Mouse (Mus musculus) embryo, embryonic 11.5 days (tissue): Measurements from ENCODE around the gene Olfr148.
A peak's percentile ranks its signal among the peaks of the same experiment; 100 is the strongest.

Experiments used
- DNase-seq: peaks from one replicate; pipeline ENCODE4 v3.0.0-alpha.2; 2012; ENCODE audit warnings: low read depth, low spot score

Olfr148 gene

DNA sequence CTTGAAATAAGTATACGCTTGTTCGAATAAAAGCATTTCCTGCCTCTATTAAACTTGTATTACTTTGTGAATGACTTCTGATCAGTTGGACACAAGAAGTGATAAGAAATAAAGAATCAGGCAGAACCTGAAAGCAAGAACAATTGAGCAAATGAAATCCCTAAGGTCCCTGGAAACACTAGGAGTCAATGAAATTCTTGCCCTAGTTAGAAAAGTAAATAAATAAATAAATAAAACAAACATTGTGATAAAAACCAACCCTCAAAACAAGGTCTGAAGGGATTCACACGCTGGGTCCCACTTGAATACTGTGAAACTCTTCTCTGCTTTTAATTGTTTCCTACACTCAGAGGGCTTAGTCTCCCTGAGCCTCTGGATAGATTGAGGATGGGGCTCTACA is at the start of gene Olfr148:
Gene Olfr148 (plus strand): TSS at position 301 of the 400 bp plus-strand sequence.
- no peak for DNase-seq

DNA sequence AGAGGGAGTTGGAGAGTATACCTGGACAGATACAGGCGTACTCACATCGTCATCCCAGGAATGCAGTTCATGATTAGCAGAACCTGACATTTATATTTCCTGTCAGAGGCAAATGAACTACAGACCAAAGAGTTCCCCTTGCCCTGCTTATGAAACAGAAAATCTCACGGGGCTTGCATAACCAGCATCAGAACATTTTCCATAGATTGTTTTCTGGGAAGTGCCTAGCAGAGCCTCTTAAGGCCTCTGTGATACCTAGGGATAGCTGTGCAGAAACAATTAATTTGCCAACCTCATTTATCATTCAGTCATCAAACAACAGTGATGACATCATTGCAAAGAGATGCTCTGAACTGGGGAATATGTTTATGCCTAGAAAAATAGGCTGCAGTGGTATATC is 35.0 kb upstream of the Olfr148 start, which contains the start of gene Olfr959:
Gene Olfr959 (minus strand): TSS at position 101 of the 400 bp plus-strand sequence.
- DNase-seq = no peak

GRCm38 (mm10) chr9:39577050-39577449 is 33.4 kb upstream of the Olfr148 start:
- DNase-seq = no peak

GRCm38 (mm10) chr9:39602536-39603332 is 7.7 kb upstream of the Olfr148 start:
- DNase-seq = peak; percentile 23

GRCm38 (mm10) chr9:39603333-39603845 is 7.1 kb upstream of the Olfr148 start:
- DNase-seq = peak; percentile 27

GRCm38 (mm10) chr9:39603999-39604453 is 6.4 kb upstream of the Olfr148 start, which contains the start of gene AW551984:
Gene AW551984, minus strand, starts transcription at chr9:39604403.
- DNase-seq = peak; percentile 45

GRCm38 (mm10) chr9:39608497-39608896 is 2.0 kb upstream of the Olfr148 start:
- no peak for DNase-seq

GRCm38 (mm10) chr9:39611953-39612352 is 1.5 kb downstream of the Olfr148 start:
- no peak for DNase-seq

DNA sequence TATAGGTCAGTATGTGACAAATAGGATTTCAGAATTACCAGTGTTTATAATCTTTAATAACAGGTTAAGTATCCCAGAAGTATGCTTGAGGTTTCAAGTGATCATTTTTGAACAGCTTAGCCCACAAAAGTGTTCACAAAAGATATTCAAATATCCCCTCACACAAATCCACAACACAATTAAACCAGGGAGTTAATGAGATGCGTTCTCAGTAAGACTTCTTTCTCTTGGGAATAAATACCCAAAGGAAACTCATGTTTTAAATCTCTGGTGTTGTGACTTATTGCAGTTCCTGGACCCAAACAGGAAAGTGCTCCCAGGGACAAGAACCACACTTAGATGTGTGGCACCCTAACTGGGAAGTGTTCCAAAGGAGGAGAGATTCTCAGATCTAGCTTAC is 10.6 kb downstream of the Olfr148 start, which contains the start of gene Olfr960:
Gene Olfr960 (plus strand): TSS at position 301 of the 400 bp plus-strand sequence.
- no peak for DNase-seq

DNA sequence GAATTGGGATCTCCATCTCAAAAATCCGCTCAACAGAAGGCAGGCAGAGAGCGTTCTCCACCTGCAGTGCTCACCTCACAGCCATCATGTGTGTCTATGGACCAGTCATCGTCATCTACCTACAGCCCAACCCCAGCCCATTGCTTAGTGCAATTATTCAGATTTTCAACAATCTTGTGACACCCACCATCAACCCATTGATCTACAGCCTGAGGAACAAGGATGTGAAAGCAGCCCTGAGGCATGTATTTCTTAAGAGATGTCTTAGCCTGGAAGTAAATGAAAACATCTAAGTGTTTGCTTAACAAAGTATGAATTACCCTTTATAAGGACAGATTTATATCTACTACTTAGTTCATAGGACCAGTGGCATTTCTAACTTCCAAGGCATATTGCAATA is 13.3 kb downstream of the Olfr148 start:
- DNase-seq = no peak

GRCm38 (mm10) chr9:39624711-39625110 is 14.3 kb downstream of the Olfr148 start:
- no peak for DNase-seq

GRCm38 (mm10) chr9:39629069-39629468 is 18.6 kb downstream of the Olfr148 start:
- DNase-seq = no peak

DNA sequence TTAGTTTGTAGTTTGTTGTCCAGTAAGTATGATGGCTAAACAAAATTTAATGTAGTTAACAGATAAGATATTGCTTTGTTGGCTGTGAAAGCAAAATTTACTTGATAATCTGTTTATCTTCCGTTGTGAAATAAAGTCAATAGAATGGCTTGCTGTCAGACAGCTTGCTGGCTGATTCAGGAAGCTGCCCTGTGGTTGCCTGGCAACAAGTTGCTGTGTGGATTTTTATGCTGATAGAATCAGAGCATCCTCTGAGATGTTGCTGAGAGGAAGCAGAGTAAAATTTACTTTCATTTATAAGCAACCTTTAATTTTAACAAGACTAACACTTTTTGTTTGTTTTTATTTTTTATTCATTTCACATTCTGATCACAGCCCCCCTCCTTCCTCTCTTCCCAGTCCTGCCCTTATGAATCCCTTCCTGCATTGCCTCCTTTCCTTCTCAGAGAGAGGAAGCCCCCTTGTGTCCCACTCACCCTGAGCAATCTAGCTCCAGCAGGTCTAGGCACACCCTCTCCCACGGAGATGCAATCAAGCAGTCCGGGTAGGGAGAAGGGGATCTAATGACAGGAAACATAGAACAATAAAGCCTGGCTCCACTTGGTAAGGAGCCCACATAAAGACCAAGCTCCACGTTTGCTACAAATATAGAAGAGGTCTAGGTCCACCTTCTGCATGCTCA is 23.6 kb downstream of the Olfr148 start:
- no peak for DNase-seq

DNA sequence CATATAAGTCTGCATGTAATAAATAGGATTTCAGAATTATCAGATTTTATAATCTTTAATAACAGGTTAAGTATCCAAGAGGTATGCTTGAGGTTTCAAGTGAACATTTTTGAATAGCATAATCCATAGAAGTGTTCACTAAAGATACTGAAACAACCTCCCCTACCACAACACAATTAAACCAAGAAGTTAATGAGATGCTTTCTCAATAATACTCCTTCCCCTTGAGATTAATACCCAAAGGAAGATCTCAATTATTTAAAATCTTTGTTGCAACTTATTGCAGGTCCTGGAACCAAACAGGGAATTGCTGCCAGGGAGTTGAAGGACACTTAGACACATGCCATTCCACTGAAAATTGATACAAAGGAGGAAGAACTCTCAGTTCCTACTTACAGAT is 34.3 kb downstream of the Olfr148 start, which contains the start of gene Olfr961:
Gene Olfr961 (plus strand): TSS at position 301 of the 400 bp plus-strand sequence.
- no peak for DNase-seq

DNA sequence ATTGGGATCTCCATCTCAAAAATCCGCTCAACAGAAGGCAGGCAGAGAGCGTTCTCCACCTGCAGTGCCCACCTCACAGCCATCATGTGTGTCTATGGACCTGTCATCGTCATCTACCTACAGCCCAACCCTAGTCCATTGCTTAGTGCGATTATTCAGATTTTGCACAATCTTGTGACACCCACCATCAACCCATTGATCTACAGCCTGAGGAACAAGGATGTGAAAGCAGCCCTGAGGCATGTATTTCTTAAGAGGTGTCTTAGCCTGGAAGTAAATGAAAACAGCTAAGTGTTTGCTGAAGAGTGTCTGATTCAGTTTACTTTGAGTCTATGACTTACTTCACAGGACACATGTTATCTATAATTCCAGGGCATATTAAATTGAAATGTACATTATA is 36.9 kb downstream of the Olfr148 start:
- DNase-seq = no peak

DNA sequence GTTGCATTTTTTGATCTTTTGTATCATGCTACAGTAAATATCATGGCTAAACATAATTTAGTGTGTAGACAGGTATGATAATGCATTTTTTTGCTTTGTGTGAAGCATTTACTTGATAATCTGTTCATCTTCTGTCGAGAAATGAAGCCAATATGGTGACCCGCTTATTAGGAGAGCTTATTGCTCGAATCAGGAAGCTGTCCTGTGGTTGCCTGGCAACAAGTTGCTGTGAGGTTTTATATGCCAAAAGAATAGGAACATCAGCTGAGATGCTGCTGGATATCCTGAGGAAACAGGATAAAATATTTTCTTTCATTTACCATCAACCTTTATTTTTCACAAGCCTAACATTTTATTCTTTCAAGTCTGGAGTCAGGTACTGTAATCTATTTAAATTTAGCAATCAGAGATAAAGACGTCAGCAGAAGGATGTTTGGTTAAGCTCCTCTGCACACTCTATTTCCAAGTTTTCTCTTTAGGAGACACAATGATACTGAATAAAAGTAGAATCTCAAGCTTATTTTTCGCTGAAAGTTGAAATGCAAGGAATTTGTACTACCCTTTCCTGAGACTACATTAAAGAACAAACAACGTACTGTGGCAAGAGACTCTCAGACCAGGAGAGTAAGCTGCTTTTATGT is 44.4 kb downstream of the Olfr148 start:
- no peak for DNase-seq
